Mouse (Mus musculus): ENCODE data around the gene Gm20917.
"Not testable (repeated sequence)": the region's sequence is repeated elsewhere in the genome, so short reads cannot be mapped to it uniquely, and the experiment has no call there.

Gene Gm20917

DNA sequence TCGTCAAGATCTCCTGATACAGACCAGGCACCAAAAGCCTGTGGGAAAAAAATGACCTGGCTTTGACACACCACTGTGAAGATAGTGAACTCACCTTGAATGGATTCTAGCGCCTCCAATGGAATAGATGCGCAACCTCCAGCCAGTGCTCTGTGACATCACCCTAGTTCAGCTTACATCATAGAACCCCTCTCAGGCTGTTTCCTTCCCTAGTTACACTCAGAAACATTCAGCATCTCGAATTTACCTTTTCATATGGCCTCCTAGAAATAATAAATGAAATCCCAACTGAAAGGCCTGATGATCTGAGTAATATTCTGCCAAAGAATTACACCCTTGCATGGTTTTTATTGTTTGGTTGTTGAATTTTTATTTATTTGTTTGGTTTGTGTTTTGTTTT, at the start of gene Gm20917:
Gene Gm20917, minus strand, starts transcription at position 101 of the 400 bp plus-strand sequence.
- not testable (repeated sequence) for DNase-seq

Measured in right cerebral cortex, postnatal 14 days (tissue).